Mouse (Mus musculus) neural tube, embryonic 13.5 days (tissue): Measurements from ENCODE around the gene Slc6a6. TPM values are rescaled to one million over a fixed set of nuclear protein-coding genes. Genes with fewer than 3 reads are reported as not detected.

Source experiments
- ATAC-seq: fragments of 200-750 bp; cut with Nextera tagmentation; 2 replicates; pipeline ENCODE4 v1.8.0; 2017; ENCODE audit warnings: low read depth, mild to moderate bottlenecking, moderate TSS enrichment, moderate library complexity
- H3K27ac ChIP-seq: fragments of 300-500 bp; sonication (generic); replicated peaks from 2 replicates; pipeline ENCODE4 v1.5.1; 2015; ENCODE audit warnings: moderate library complexity, mild to moderate bottlenecking, inconsistent platforms
- H3K27me3 ChIP-seq: fragments of 300-500 bp; sonication (generic); 2 replicates; pipeline ENCODE4 v1.6.1; 2015; ENCODE audit warnings: mild to moderate bottlenecking, inconsistent platforms
- H3K36me3 ChIP-seq: fragments of 300-500 bp; sonication (generic); 2 replicates; pipeline ENCODE4 v1.6.1; 2015; ENCODE audit warnings: mild to moderate bottlenecking, inconsistent platforms
- H3K4me1 ChIP-seq: fragments of 300-500 bp; sonication (generic); replicated peaks from 2 replicates; pipeline ENCODE4 v1.6.1; 2015; ENCODE audit warnings: inconsistent platforms
- H3K4me2 ChIP-seq: fragments of 300-500 bp; sonication (generic); 2 replicates; pipeline ENCODE4 v1.6.1; 2015; ENCODE audit warnings: inconsistent platforms, mild to moderate bottlenecking, moderate library complexity
- H3K4me3 ChIP-seq: fragments of 300-500 bp; sonication (generic); 2 replicates; pipeline ENCODE4 v1.5.1; 2015; ENCODE audit warnings: mild to moderate bottlenecking, inconsistent platforms
- H3K9ac ChIP-seq: fragments of 300-500 bp; sonication (generic); 2 replicates; pipeline ENCODE4 v1.6.1; 2015; ENCODE audit warnings: moderate library complexity, mild to moderate bottlenecking, inconsistent platforms
- H3K9me3 ChIP-seq: fragments of 300-500 bp; sonication (generic); 2 replicates; pipeline ENCODE4 v1.6.1; 2016; ENCODE audit warnings: inconsistent platforms
- WGBS: fragments of 180-500 bp; shearing (Covaris S2); methylation state at CpG from one replicate; pipeline ENCODE4 v1.1.7; 2015; 5-methylcytosine and 5-hydroxymethylcytosine counted together
- polyA plus RNA-seq: library from polyadenylated mRNA; unstranded; fragments of >200 nt; fragmentation: Nextera tagmentation; extraction: Ambion mirVana; gene quantifications from 2 replicates; pipeline ENCODE4 v1.2.1, GENCODE M21; 2015

Slc6a6 gene
- polyA plus RNA-seq, 1 experiment from 2014 or later = 70.0 TPM

GRCm38 (mm10) chr6:91737451-91737850 is 53.6 kb downstream of the Slc6a6 start:
- Histone ChIP-seq H3K9me3 (no peaks in the 10 kb centered on the region), H3K36me3 (peaks cover 90% of the 10 kb centered on the region), H3K4me3 (no peak overlapping the region), H3K4me1 (peaks cover 26% of the 10 kb centered on the region), H3K27ac (no peak overlapping the region), H3K27me3 (no peaks in the 10 kb centered on the region), H3K4me2 (no peak overlapping the region), H3K9ac (no peak overlapping the region)
- ATAC-seq = no peak
- WGBS = 85% methylated on average over 7 of the region's 7 CpGs

GRCm38 (mm10) chr6:91738058-91738457 is 54.2 kb downstream of the Slc6a6 start:
- no peak overlapping the region for H3K4me3 ChIP-seq
- ATAC-seq = no peak
- H3K27ac ChIP-seq = no peak overlapping the region
- 16% methylated on average over 5 of the region's 5 CpGs for WGBS
- no peak overlapping the region for H3K4me2 ChIP-seq
- no peaks in the 10 kb centered on the region for H3K27me3 ChIP-seq
- no peak overlapping the region for H3K9ac ChIP-seq
- H3K36me3 ChIP-seq = peaks cover 90% of the 10 kb centered on the region
- H3K4me1 ChIP-seq = peaks cover 29% of the 10 kb centered on the region
- no peaks in the 10 kb centered on the region for H3K9me3 ChIP-seq

GRCm38 (mm10) chr6:91741046-91741445 is 57.2 kb downstream of the Slc6a6 start:
- peaks cover 24% of the 10 kb centered on the region for H3K4me1 ChIP-seq
- H3K27ac ChIP-seq = 0 out of 2 replicates have a peak overlapping the region, but pooled peaks have one; percentile 9
- H3K9ac ChIP-seq = no peak overlapping the region
- no peak overlapping the region for H3K4me2 ChIP-seq
- 62% methylated on average over 11 of the region's 11 CpGs for WGBS
- peak; percentile 72 for ATAC-seq
- H3K36me3 ChIP-seq = peaks cover 85% of the 10 kb centered on the region
- H3K4me3 ChIP-seq = no peak overlapping the region
- H3K9me3 ChIP-seq = no peaks in the 10 kb centered on the region
- no peaks in the 10 kb centered on the region for H3K27me3 ChIP-seq

GRCm38 (mm10) chr6:91742466-91742865 is 58.6 kb downstream of the Slc6a6 start:
- H3K4me2 ChIP-seq = no peak overlapping the region
- H3K9me3 ChIP-seq = no peaks in the 10 kb centered on the region
- H3K27me3 ChIP-seq = no peaks in the 10 kb centered on the region
- no peak overlapping the region for H3K4me3 ChIP-seq
- H3K36me3 ChIP-seq = peaks cover 85% of the 10 kb centered on the region
- peaks cover 14% of the 10 kb centered on the region for H3K4me1 ChIP-seq
- ATAC-seq = no peak
- no peak overlapping the region for H3K27ac ChIP-seq
- H3K9ac ChIP-seq = peak overlapping the region; percentile 13; the same call in 1 of the 2 replicates
- WGBS = 47% methylated on average over 3 of the region's 3 CpGs

GRCm38 (mm10) chr6:91742995-91743394 is 59.1 kb downstream of the Slc6a6 start:
- Histone ChIP-seq H3K27ac (no peak overlapping the region), H3K4me3 (no peak overlapping the region), H3K9ac (0 out of 2 replicates have a peak overlapping the region, but pooled peaks have one; percentile 12), H3K4me1 (peaks cover 8% of the 10 kb centered on the region), H3K27me3 (no peaks in the 10 kb centered on the region), H3K4me2 (no peak overlapping the region), H3K36me3 (peaks cover 85% of the 10 kb centered on the region), H3K9me3 (no peaks in the 10 kb centered on the region)
- ATAC-seq = no peak
- 70% methylated on average over 8 of the region's 8 CpGs for WGBS

- Histone ChIP-seq H3K4me1 (peaks cover 4% of the 10 kb centered on the region), H3K36me3 (peaks cover 85% of the 10 kb centered on the region), H3K9ac (no peak overlapping the region), H3K27ac (no peak overlapping the region), H3K4me2 (no peak overlapping the region), H3K4me3 (no peak overlapping the region), H3K27me3 (no peaks in the 10 kb centered on the region), H3K9me3 (no peaks in the 10 kb centered on the region)
- no peak for ATAC-seq
- WGBS = 50% methylated on average over 4 of the region's 4 CpGs
These were observed 60.0 kb downstream of the Slc6a6 start for GRCm38 (mm10) chr6:91743886-91744285.

GRCm38 (mm10) chr6:91745246-91745645 is 61.4 kb downstream of the Slc6a6 start:
- ATAC-seq = no peak
- H3K4me2 ChIP-seq = no peak overlapping the region
- no peaks in the 10 kb centered on the region for H3K9me3 ChIP-seq
- no peaks in the 10 kb centered on the region for H3K27me3 ChIP-seq
- no peak overlapping the region for H3K27ac ChIP-seq
- no peak overlapping the region for H3K4me3 ChIP-seq
- peaks cover 4% of the 10 kb centered on the region for H3K4me1 ChIP-seq
- no peak overlapping the region for H3K9ac ChIP-seq
- peaks cover 83% of the 10 kb centered on the region for H3K36me3 ChIP-seq
- WGBS = 89% methylated on average over 3 of the region's 3 CpGs

GRCm38 (mm10) chr6:91745947-91746582 is 62.2 kb downstream of the Slc6a6 start:
- Histone ChIP-seq H3K27me3 (no peaks in the 10 kb centered on the region), H3K36me3 (peaks cover 89% of the 10 kb centered on the region), H3K4me1 (peaks cover 4% of the 10 kb centered on the region), H3K27ac (no peak overlapping the region), H3K4me3 (no peak overlapping the region), H3K9me3 (no peaks in the 10 kb centered on the region), H3K4me2 (no peak overlapping the region), H3K9ac (no peak overlapping the region)
- WGBS = 28% methylated on average over 7 of the region's 7 CpGs
- ATAC-seq = no peak

GRCm38 (mm10) chr6:91746776-91747175 is 62.9 kb downstream of the Slc6a6 start:
- H3K4me1 ChIP-seq = peaks cover 4% of the 10 kb centered on the region
- no peak for ATAC-seq
- H3K4me2 ChIP-seq = no peak overlapping the region
- whole genome bisulfite sequencing = 60% methylated on average over 5 of the region's 5 CpGs
- H3K4me3 ChIP-seq = no peak overlapping the region
- no peak overlapping the region for H3K27ac ChIP-seq
- H3K9me3 ChIP-seq = no peaks in the 10 kb centered on the region
- peaks cover 90% of the 10 kb centered on the region for H3K36me3 ChIP-seq
- no peak overlapping the region for H3K9ac ChIP-seq
- no peaks in the 10 kb centered on the region for H3K27me3 ChIP-seq

GRCm38 (mm10) chr6:91750976-91751375 is 67.1 kb downstream of the Slc6a6 start:
- no peak for ATAC-seq
- Histone ChIP-seq H3K27ac (no peak overlapping the region), H3K4me2 (no peak overlapping the region), H3K4me1 (peaks cover 8% of the 10 kb centered on the region; the same call in 1 of the 2 replicates), H3K9me3 (no peaks in the 10 kb centered on the region), H3K4me3 (no peak overlapping the region), H3K27me3 (no peaks in the 10 kb centered on the region), H3K9ac (no peak overlapping the region), H3K36me3 (peaks cover 91% of the 10 kb centered on the region)
- 66% methylated on average over 3 of the region's 3 CpGs for WGBS

- no peak overlapping the region for H3K9ac ChIP-seq
- 62% methylated on average over 8 of the region's 8 CpGs for WGBS
- H3K4me3 ChIP-seq = no peak overlapping the region
- H3K27ac ChIP-seq = no peak overlapping the region; the same call in 1 of the 2 replicates
- no peaks in the 10 kb centered on the region for H3K9me3 ChIP-seq
- peaks cover 91% of the 10 kb centered on the region for H3K36me3 ChIP-seq
- ATAC-seq = 0 out of 2 replicates have a peak, but pooled peaks have one; percentile 22
- no peaks in the 10 kb centered on the region for H3K27me3 ChIP-seq
- no peak overlapping the region for H3K4me2 ChIP-seq
- H3K4me1 ChIP-seq = peaks cover 8% of the 10 kb centered on the region; the same call in 1 of the 2 replicates
These were observed 69.0 kb downstream of the Slc6a6 start for GRCm38 (mm10) chr6:91752884-91753283.

- Histone ChIP-seq H3K9me3 (no peaks in the 10 kb centered on the region), H3K27ac (0 out of 2 replicates have a peak overlapping the region, but pooled peaks have one; percentile 28), H3K4me1 (peaks cover 8% of the 10 kb centered on the region; the same call in 1 of the 2 replicates), H3K27me3 (no peaks in the 10 kb centered on the region), H3K36me3 (peaks cover 89% of the 10 kb centered on the region), H3K9ac (no peak overlapping the region), H3K4me2 (no peak overlapping the region), H3K4me3 (no peak overlapping the region)
- 43% methylated on average over 6 of the region's 6 CpGs for WGBS
- ATAC-seq = no peak
These were observed 70.2 kb downstream of the Slc6a6 start for GRCm38 (mm10) chr6:91754098-91754497.

GRCm38 (mm10) chr6:91754845-91755244 is 71.0 kb downstream of the Slc6a6 start:
- WGBS = 85% methylated on average over 12 of the region's 12 CpGs
- no peak for ATAC-seq

More at GRCm38 (mm10) chr6:91754845-91755244, 71.0 kb downstream of the Slc6a6 start:
- Histone ChIP-seq H3K36me3 (peaks cover 91% of the 10 kb centered on the region), H3K27me3 (no peaks in the 10 kb centered on the region), H3K9ac (no peak overlapping the region), H3K4me1 (peaks cover 8% of the 10 kb centered on the region; the same call in 1 of the 2 replicates), H3K4me2 (no peak overlapping the region), H3K9me3 (no peaks in the 10 kb centered on the region), H3K4me3 (no peak overlapping the region), H3K27ac (no peak overlapping the region)
